12 mouse cellular contexts compared by ENCODE assay signal in the genomic region with DNA sequence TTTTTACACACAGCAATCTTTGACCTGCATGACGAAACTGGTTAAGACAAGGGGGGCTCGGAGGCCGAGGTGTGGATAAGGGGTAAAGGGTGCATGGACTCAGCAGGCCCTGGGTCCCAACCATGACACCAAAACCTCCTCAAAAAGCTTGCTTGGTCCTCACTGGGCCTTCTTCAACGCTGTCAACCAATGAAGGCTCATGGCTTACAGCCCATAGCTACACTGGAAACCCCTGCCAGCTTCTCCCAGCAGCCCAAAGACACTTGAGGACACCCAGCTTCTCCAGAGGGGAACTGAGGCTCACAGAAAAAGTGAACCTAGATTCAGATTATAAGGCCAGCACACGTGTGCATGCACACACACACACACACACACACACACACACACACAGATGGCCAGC. TPM values are rescaled to one million over a fixed set of nuclear protein-coding genes. Genes with fewer than 3 reads are reported as not detected.
DNase-seq lines count a peak whose midpoint lies in the region; ATAC-seq lines count a peak whose summit lies in the region.
"Had no signal": no experiment of that assay in that cellular context is flagged by ENCODE, and none has a peak within 500 bp of the region (broad histone marks: within the 10 kb centered on the region; RNA-seq: fewer than 3 reads in every experiment).

No protein-coding gene starts in this region.

- H3K4me2 ChIP-seq in forebrain, embryonic 16.5 days (ENCODE audit: low read length), result no peak overlapping the region
- no peak overlapping the region for H3K4me2 ChIP-seq in forebrain, embryonic 11.5 days (ENCODE audit: low read depth, low read length, severe bottlenecking)
- H3K4me2 ChIP-seq in liver, embryonic 16.5 days (ENCODE audit: low read depth, low read length), result no peak overlapping the region
- H3K4me2 ChIP-seq in liver, embryonic 11.5 days, result no peak overlapping the region
- H3K4me2 ChIP-seq in midbrain, embryonic 16.5 days (ENCODE audit: low read length), result no peak overlapping the region

- DNase-seq in forebrain, embryonic 11.5 days (ENCODE audit: low spot score), result no peak
- no peak for DNase-seq in liver, embryonic 11.5 days (ENCODE audit: low spot score)
- DNase-seq in hindbrain, embryonic 10.5 days (ENCODE audit: low spot score), result no peak
- DNase-seq in testis, postnatal 14 days (ENCODE audit: low spot score), result no peak
- no peak for DNase-seq in gastrocnemius, postnatal 36 days
- DNase-seq: cerebellum, adult 11 months; lung, adult 2 months; thymus, adult 2 months had no signal

- no peaks in the 10 kb centered on the region for H3K36me3 ChIP-seq in forebrain, embryonic 16.5 days (ENCODE audit: control insufficient read depth, insufficient read depth)
- H3K36me3 ChIP-seq in forebrain, embryonic 11.5 days (ENCODE audit: control insufficient read depth, insufficient read depth, low read length), result no peaks in the 10 kb centered on the region
- H3K36me3 ChIP-seq in liver, embryonic 16.5 days (ENCODE audit: control insufficient read depth, insufficient read depth), result no peaks in the 10 kb centered on the region
- H3K36me3 ChIP-seq in liver, embryonic 11.5 days (ENCODE audit: control insufficient read depth, insufficient read depth, low read length), result no peaks in the 10 kb centered on the region
- no peaks in the 10 kb centered on the region; the same call in 1 of the 2 replicates for H3K36me3 ChIP-seq in hindbrain, embryonic 10.5 days
- no peaks in the 10 kb centered on the region for H3K36me3 ChIP-seq in midbrain, embryonic 16.5 days (ENCODE audit: control insufficient read depth, insufficient read depth, low read length)

- H3K4me3 ChIP-seq in forebrain, embryonic 16.5 days (replicated peaks; ENCODE audit: low read length), result no peak overlapping the region
- no peak overlapping the region for H3K4me3 ChIP-seq in forebrain, embryonic 11.5 days (ENCODE audit: low read depth, low read length)
- no peak overlapping the region for H3K4me3 ChIP-seq in liver, embryonic 16.5 days (ENCODE audit: low read depth, low read length)
- H3K4me3 ChIP-seq in liver, embryonic 11.5 days (ENCODE audit: low read depth, low read length), result no peak overlapping the region
- peak overlapping the region; percentile 16; the same call in 1 of the 2 replicates for H3K4me3 ChIP-seq in hindbrain, embryonic 10.5 days
- H3K4me3 ChIP-seq in midbrain, embryonic 16.5 days (ENCODE audit: low read depth, low read length), result no peak overlapping the region

- WGBS in forebrain, embryonic 16.5 days, result 16% methylated on average over 5 of the region's 5 CpGs
- 20% methylated on average over 5 of the region's 5 CpGs for WGBS in forebrain, embryonic 11.5 days
- 36% methylated on average over 5 of the region's 5 CpGs for WGBS in liver, embryonic 16.5 days (ENCODE audit: insufficient replicate concordance)
- 29% methylated on average over 5 of the region's 5 CpGs for WGBS in liver, embryonic 11.5 days
- 33% methylated on average over 5 of the region's 5 CpGs for WGBS in hindbrain, embryonic 10.5 days
- 26% methylated on average over 5 of the region's 5 CpGs for WGBS in midbrain, embryonic 16.5 days

- intact Hi-C loops in gastrocnemius, postnatal 36 days (cut with DNase I), result no loop called here

- no peak overlapping the region for H3K9ac ChIP-seq in forebrain, embryonic 16.5 days (replicated peaks; ENCODE audit: low read depth, low read length)
- H3K9ac ChIP-seq in forebrain, embryonic 11.5 days (ENCODE audit: low read length), result no peak overlapping the region; the same call in 1 of the 2 replicates
- H3K9ac ChIP-seq in liver, embryonic 16.5 days (ENCODE audit: low read depth, low read length), result no peak overlapping the region
- H3K9ac ChIP-seq in liver, embryonic 11.5 days (ENCODE audit: low read depth, low read length), result no peak overlapping the region
- peak overlapping the region; percentile 22; the same call in 1 of the 2 replicates for H3K9ac ChIP-seq in midbrain, embryonic 16.5 days (ENCODE audit: low read depth, low read length)

- peaks cover 30% of the 10 kb centered on the region for H3K4me1 ChIP-seq in forebrain, embryonic 16.5 days (replicated peaks; ENCODE audit: control insufficient read depth, insufficient read depth, low read length)
- H3K4me1 ChIP-seq in forebrain, embryonic 11.5 days (replicated peaks; ENCODE audit: control insufficient read depth, insufficient read depth, low read length), result peaks cover 14% of the 10 kb centered on the region
- H3K4me1 ChIP-seq in liver, embryonic 16.5 days (ENCODE audit: control insufficient read depth, low read depth, low read length), result peaks cover 19% of the 10 kb centered on the region
- peaks cover 33% of the 10 kb centered on the region for H3K4me1 ChIP-seq in liver, embryonic 11.5 days (replicated peaks; ENCODE audit: control insufficient read depth, insufficient read depth, low read length)
- peaks cover 96% of the 10 kb centered on the region for H3K4me1 ChIP-seq in hindbrain, embryonic 10.5 days (replicated peaks)
- peaks cover 32% of the 10 kb centered on the region for H3K4me1 ChIP-seq in midbrain, embryonic 16.5 days (ENCODE audit: control insufficient read depth, insufficient read depth, low read length)

- H3K27me3 ChIP-seq in forebrain, embryonic 16.5 days (replicated peaks; ENCODE audit: control insufficient read depth, insufficient read depth, low read length), result no peaks in the 10 kb centered on the region
- no peaks in the 10 kb centered on the region for H3K27me3 ChIP-seq in forebrain, embryonic 11.5 days (ENCODE audit: control insufficient read depth, insufficient read depth, low read length)
- no peaks in the 10 kb centered on the region for H3K27me3 ChIP-seq in liver, embryonic 16.5 days (ENCODE audit: control insufficient read depth, insufficient read depth, low read depth, low read length)
- no peaks in the 10 kb centered on the region for H3K27me3 ChIP-seq in liver, embryonic 11.5 days (replicated peaks; ENCODE audit: control insufficient read depth, insufficient read depth, low read length)
- no peaks in the 10 kb centered on the region for H3K27me3 ChIP-seq in hindbrain, embryonic 10.5 days (ENCODE audit: insufficient read depth, poor library complexity, severe bottlenecking)
- H3K27me3 ChIP-seq in midbrain, embryonic 16.5 days (ENCODE audit: control insufficient read depth, insufficient read depth, low read depth, low read length), result no peaks in the 10 kb centered on the region

- no peak overlapping the region for H3K27ac ChIP-seq in forebrain, embryonic 16.5 days (ENCODE audit: low read length)
- no peak overlapping the region for H3K27ac ChIP-seq in forebrain, embryonic 11.5 days (ENCODE audit: low read depth, low read length)
- H3K27ac ChIP-seq in liver, embryonic 16.5 days (ENCODE audit: low read length), result 0 out of 2 replicates have a peak overlapping the region, but pooled peaks have one; percentile 18
- no peak overlapping the region for H3K27ac ChIP-seq in liver, embryonic 11.5 days (ENCODE audit: low read depth, low read length)
- H3K27ac ChIP-seq in hindbrain, embryonic 10.5 days, result peak overlapping the region; percentile 86
- no peak overlapping the region for H3K27ac ChIP-seq in midbrain, embryonic 16.5 days (ENCODE audit: low read length)

- no peaks in the 10 kb centered on the region for H3K9me3 ChIP-seq in forebrain, embryonic 16.5 days (ENCODE audit: control insufficient read depth, low read length)
- no peaks in the 10 kb centered on the region for H3K9me3 ChIP-seq in forebrain, embryonic 11.5 days (ENCODE audit: control insufficient read depth, low read length)
- H3K9me3 ChIP-seq in liver, embryonic 16.5 days (replicated peaks; ENCODE audit: control insufficient read depth, low read length), result no peaks in the 10 kb centered on the region
- no peaks in the 10 kb centered on the region for H3K9me3 ChIP-seq in liver, embryonic 11.5 days (ENCODE audit: control insufficient read depth, low read length)
- H3K9me3 ChIP-seq in hindbrain, embryonic 10.5 days, result no peaks in the 10 kb centered on the region
- no peaks in the 10 kb centered on the region for H3K9me3 ChIP-seq in midbrain, embryonic 16.5 days (replicated peaks; ENCODE audit: control insufficient read depth, low read length, poor library complexity, severe bottlenecking)

- peak; percentile 17; the same call in 1 of the 2 replicates for ATAC-seq in forebrain, embryonic 16.5 days
- ATAC-seq in forebrain, embryonic 11.5 days (replicated peaks; ENCODE audit: low FRiP score), result no peak; the same call in 1 of the 2 replicates
- ATAC-seq in liver, embryonic 16.5 days (ENCODE audit: low read depth), result no peak
- no peak; the same call in 1 of the 2 replicates for ATAC-seq in liver, embryonic 11.5 days (replicated peaks; ENCODE audit: low FRiP score)
- peak; percentile 19; the same call in 1 of the 2 replicates for ATAC-seq in midbrain, embryonic 16.5 days

RNA-seq across cellular contexts. Expression of gene Ccdc85c, which starts 19.3 kb away (rescaled TPM):
- 12.0 and 12.9 TPM in 2 replicates for polyA plus RNA-seq in forebrain, embryonic 16.5 days (2015; fragmentation: Nextera tagmentation; extraction: Ambion mirVana)
- polyA plus RNA-seq in forebrain, embryonic 11.5 days (2014; fragmentation: Nextera tagmentation; extraction: Ambion mirVana), result 18.0 and 18.8 TPM in 2 replicates
- polyA plus RNA-seq in liver, embryonic 16.5 days (2015; fragmentation: Nextera tagmentation; extraction: Ambion mirVana), result 1.2 and 1.3 TPM in 2 replicates
- polyA plus RNA-seq in liver, embryonic 11.5 days (2014; fragmentation: Nextera tagmentation; extraction: Ambion mirVana), result 5.9 and 7.4 TPM in 2 replicates
- polyA plus RNA-seq in hindbrain, embryonic 10.5 days (2016; fragmentation: Nextera tagmentation; extraction: Ambion mirVana), result 14.3 and 16.0 TPM in 2 replicates
- polyA plus RNA-seq in midbrain, embryonic 16.5 days (2015; fragmentation: Nextera tagmentation; extraction: Ambion mirVana), result 13.2 and 13.5 TPM in 2 replicates
- total RNA-seq in gastrocnemius, postnatal 36 days (2021), result 10 to 100 TPM; 24.0 to 26.5 TPM

RNA-seq across cellular contexts. Expression of gene Hhipl1, which starts 50.1 kb away (rescaled TPM):
- 1.6 and 2.3 TPM in 2 replicates for polyA plus RNA-seq in forebrain, embryonic 16.5 days (2015; fragmentation: Nextera tagmentation; extraction: Ambion mirVana)
- polyA plus RNA-seq in forebrain, embryonic 11.5 days (2014; fragmentation: Nextera tagmentation; extraction: Ambion mirVana), result 2.5 and 3.0 TPM in 2 replicates
- 0.05 TPM in 1 of 2 replicates, not detected in the other for polyA plus RNA-seq in liver, embryonic 16.5 days (2015; fragmentation: Nextera tagmentation; extraction: Ambion mirVana)
- polyA plus RNA-seq in liver, embryonic 11.5 days (2014; fragmentation: Nextera tagmentation; extraction: Ambion mirVana), result 0.14 TPM in 1 of 2 replicates, not detected in the other
- 3.0 and 3.2 TPM in 2 replicates for polyA plus RNA-seq in hindbrain, embryonic 10.5 days (2016; fragmentation: Nextera tagmentation; extraction: Ambion mirVana)
- 2.7 and 2.9 TPM in 2 replicates for polyA plus RNA-seq in midbrain, embryonic 16.5 days (2015; fragmentation: Nextera tagmentation; extraction: Ambion mirVana)
- total RNA-seq in gastrocnemius, postnatal 36 days (2021), result 1 to 10 TPM in 1 of 2 experiments, under 1 TPM in 1; 0.74 to 1.3 TPM
- total RNA-seq: megakaryocyte progenitor cell, adult 5-6 weeks had no signal

Comparison
In these comparisons a context has a peak if more than half of its experiments do, and no peak if none do; other contexts are left out.
1. ATAC-seq: peak in forebrain, embryonic 16.5 days (single experiment) and midbrain, embryonic 16.5 days (single experiment); none in forebrain, embryonic 11.5 days (single experiment), liver, embryonic 16.5 days (single experiment) and liver, embryonic 11.5 days (single experiment).
2. H3K27ac ChIP-seq: peak in liver, embryonic 16.5 days (single experiment) and hindbrain, embryonic 10.5 days (single experiment); none in forebrain, embryonic 16.5 days (single experiment), forebrain, embryonic 11.5 days (single experiment), liver, embryonic 11.5 days (single experiment) and midbrain, embryonic 16.5 days (single experiment).